ENCODE assay signal across 33 mouse cellular contexts in the genomic region with DNA sequence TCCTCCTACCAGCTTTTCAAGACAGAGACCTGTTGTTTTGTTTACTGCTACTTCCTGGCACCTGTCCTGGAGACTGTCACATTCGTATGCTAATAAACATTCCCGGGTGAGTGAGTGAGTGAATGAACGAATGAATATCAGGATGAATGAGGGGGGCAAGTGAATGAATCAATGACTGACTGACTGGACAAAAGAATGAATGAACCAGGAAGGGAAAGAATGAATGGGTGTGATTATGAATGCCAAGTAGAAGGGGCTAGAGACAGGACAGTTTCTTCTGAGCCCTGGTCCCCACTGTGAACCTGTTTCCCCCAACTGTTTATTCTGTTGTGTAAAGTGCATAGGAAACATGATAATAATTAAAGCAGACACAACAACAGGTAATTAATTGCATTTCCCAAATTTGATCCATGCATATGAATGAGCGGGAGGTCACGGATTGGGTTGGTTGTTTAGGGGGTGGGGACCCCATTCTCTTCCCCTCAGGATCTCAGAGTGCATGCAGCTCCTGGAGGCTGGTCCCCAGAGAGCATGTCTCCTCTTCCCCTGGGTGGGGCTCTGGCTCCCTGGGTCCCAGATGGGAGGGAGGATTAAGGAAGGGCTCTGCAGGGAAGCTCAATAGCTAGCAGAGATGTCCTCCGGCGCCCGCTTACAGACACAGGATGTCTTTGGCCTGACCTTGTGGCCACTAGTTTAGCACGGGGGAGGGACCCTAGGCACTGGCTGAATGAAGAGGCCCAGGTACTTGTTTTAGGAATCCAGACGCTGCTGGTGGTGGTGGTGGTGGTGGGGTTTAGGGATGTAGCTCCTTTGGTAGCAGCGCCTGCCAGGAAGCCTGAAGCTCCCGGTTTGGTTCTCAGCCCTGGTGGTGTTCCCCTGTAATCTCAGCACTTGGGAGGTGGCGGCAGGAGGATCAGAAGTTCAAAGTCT.
DNase-seq lines count a peak whose midpoint lies in the region; ATAC-seq and TF ChIP-seq lines count a peak whose summit lies in the region.
"Had no signal": no experiment of that assay in that cellular context is flagged by ENCODE, and none has a peak within 500 bp of the region (broad histone marks: within the 10 kb centered on the region; RNA-seq: fewer than 3 reads in every experiment).

No protein-coding gene starts in this region.

- no peak for TF ChIP-seq POLR2A in ES-Bruce4 (IDR thresholded peaks at IDR 0.05; ENCODE audit: insufficient read depth, low read length)

- no peak overlapping the region for H3K4me2 ChIP-seq in heart, embryonic 15.5 days
- H3K4me2 ChIP-seq: embryonic facial prominence, embryonic 15.5 days; intestine, embryonic 15.5 days; limb, embryonic 15.5 days; liver, embryonic 13.5 days; neural tube, embryonic 15.5 days had no signal

- TF ChIP-seq CTCF in ES-Bruce4 (IDR thresholded peaks at IDR 0.05; ENCODE audit: low read depth, low read length), result no peak

- no peaks in the 10 kb centered on the region for H3K36me3 ChIP-seq in heart, embryonic 10.5 days
- no peaks in the 10 kb centered on the region for H3K36me3 ChIP-seq in heart, embryonic 15.5 days
- H3K36me3 ChIP-seq in ES-Bruce4 (ENCODE audit: control insufficient read depth, insufficient read depth, low read length, poor library complexity, severe bottlenecking), result no peaks in the 10 kb centered on the region
- no peaks in the 10 kb centered on the region for H3K36me3 ChIP-seq in limb, embryonic 10.5 days
- H3K36me3 ChIP-seq: embryonic facial prominence, embryonic 10.5 days; embryonic facial prominence, embryonic 15.5 days; intestine, embryonic 15.5 days; limb, embryonic 15.5 days; liver, embryonic 13.5 days; neural tube, embryonic 15.5 days had no signal

- H3K27ac ChIP-seq in heart, embryonic 10.5 days, result peak overlapping the region; percentile 70
- H3K27ac ChIP-seq in heart, embryonic 15.5 days, result peak overlapping the region; percentile 42; the same call in 1 of the 2 replicates
- peak overlapping the region; percentile 96 for H3K27ac ChIP-seq in ES-Bruce4 (ENCODE audit: insufficient read depth, low read length)
- 0 out of 2 replicates have a peak overlapping the region, but pooled peaks have one; percentile 19 for H3K27ac ChIP-seq in limb, embryonic 10.5 days
- H3K27ac ChIP-seq: embryonic facial prominence, embryonic 10.5 days; embryonic facial prominence, embryonic 15.5 days; gastrocnemius, adult 2 months; intestine, embryonic 15.5 days; kidney, postnatal 0 days; limb, embryonic 15.5 days; liver, embryonic 13.5 days; macrophage; neural tube, embryonic 15.5 days; stomach, postnatal 0 days had no signal

- intact Hi-C loops in heart, postnatal 25 days (cut with DNase I), result no loop called here

- H3K27me3 ChIP-seq in heart, embryonic 10.5 days (ENCODE audit: insufficient read depth, poor library complexity, severe bottlenecking), result peaks cover 63% of the 10 kb centered on the region
- H3K27me3 ChIP-seq in heart, embryonic 15.5 days, result peaks cover 14% of the 10 kb centered on the region
- H3K27me3 ChIP-seq in ES-Bruce4 (ENCODE audit: control insufficient read depth, insufficient read depth, low read length, poor library complexity, severe bottlenecking), result no peaks in the 10 kb centered on the region
- H3K27me3 ChIP-seq in limb, embryonic 10.5 days (ENCODE audit: low read depth, poor library complexity, severe bottlenecking), result peaks cover 86% of the 10 kb centered on the region

- WGBS in heart, embryonic 10.5 days, result 27% methylated on average over 13 of the region's 13 CpGs
- 38% methylated on average over 13 of the region's 13 CpGs for WGBS in heart, embryonic 15.5 days
- WGBS in limb, embryonic 10.5 days, result 41% methylated on average over 13 of the region's 13 CpGs

- ATAC-seq in heart, embryonic 15.5 days (replicated peaks; ENCODE audit: insufficient number of reproducible peaks, insufficient read depth, low FRiP score, low read depth), result no peak
- ATAC-seq: forebrain, embryonic 14.5 days; hindbrain, embryonic 16.5 days; intestine, embryonic 15.5 days; lung, postnatal 0 days had no signal

- peaks cover 69% of the 10 kb centered on the region for H3K4me1 ChIP-seq in heart, embryonic 10.5 days
- H3K4me1 ChIP-seq in heart, embryonic 15.5 days (replicated peaks), result peaks cover 36% of the 10 kb centered on the region
- H3K4me1 ChIP-seq in ES-Bruce4 (ENCODE audit: control insufficient read depth, insufficient read depth, low read length), result peaks cover 4% of the 10 kb centered on the region
- peaks cover 56% of the 10 kb centered on the region for H3K4me1 ChIP-seq in limb, embryonic 10.5 days

- DNase-seq in heart, embryonic 10.5 days (ENCODE audit: low spot score), result no peak
- no peak for DNase-seq in heart, postnatal 25 days (ENCODE audit: low spot score)
- DNase-seq in heart, adult 11 months, result no peak
- DNase-seq in limb, embryonic 10.5 days (ENCODE audit: low spot score), result no peak
- no peak for DNase-seq in lung, postnatal 14 days
- DNase-seq: adrenal gland, postnatal 10 days; cerebellum, adult 8-10 months; cerebellum, postnatal 25 days; gastrocnemius, adult 2 months; gastrocnemius, postnatal 36 days; kidney, adult 2 months; kidney, postnatal 4 days; layer of hippocampus, postnatal 36 days; left cerebral cortex, postnatal 4 days; liver, embryonic 13.5 days; lung, adult 18-20 months; midbrain, embryonic 14.5 days; right cerebral cortex, postnatal 4 days; thymus, adult 18-20 months; thymus, postnatal 25 days had no signal

- H3K9me3 ChIP-seq in heart, embryonic 10.5 days, result no peaks in the 10 kb centered on the region
- no peaks in the 10 kb centered on the region for H3K9me3 ChIP-seq in heart, embryonic 15.5 days (replicated peaks)
- no peaks in the 10 kb centered on the region for H3K9me3 ChIP-seq in ES-Bruce4 (replicated peaks; ENCODE audit: control insufficient read depth, insufficient read depth, low read length, poor library complexity, severe bottlenecking)
- no peaks in the 10 kb centered on the region for H3K9me3 ChIP-seq in limb, embryonic 10.5 days (replicated peaks)
- H3K9me3 ChIP-seq: embryonic facial prominence, embryonic 10.5 days; embryonic facial prominence, embryonic 15.5 days; intestine, embryonic 15.5 days; limb, embryonic 15.5 days; liver, embryonic 13.5 days; neural tube, embryonic 15.5 days had no signal

- H3K4me3 ChIP-seq in heart, embryonic 10.5 days, result peak overlapping the region; percentile 25
- no peak overlapping the region for H3K4me3 ChIP-seq in heart, embryonic 15.5 days
- peak overlapping the region; percentile 42 for H3K4me3 ChIP-seq in ES-Bruce4 (ENCODE audit: low read depth, low read length)
- H3K4me3 ChIP-seq in limb, embryonic 10.5 days, result no peak overlapping the region
- H3K4me3 ChIP-seq: embryonic facial prominence, embryonic 10.5 days; embryonic facial prominence, embryonic 15.5 days; gastrocnemius, adult 2 months; intestine, embryonic 15.5 days; limb, embryonic 15.5 days; liver, embryonic 13.5 days; neural tube, embryonic 15.5 days had no signal

- TF ChIP-seq EP300 in ES-Bruce4 (IDR thresholded peaks at IDR 0.05; ENCODE audit: insufficient read depth, low read depth, low read length), result peak; percentile 99

- no peak overlapping the region for H3K9ac ChIP-seq in heart, embryonic 15.5 days
- peak overlapping the region; percentile 54 for H3K9ac ChIP-seq in ES-Bruce4 (ENCODE audit: low read depth, poor library complexity, severe bottlenecking)
- H3K9ac ChIP-seq: embryonic facial prominence, embryonic 15.5 days; intestine, embryonic 15.5 days; limb, embryonic 15.5 days; liver, embryonic 13.5 days; neural tube, embryonic 15.5 days had no signal

Comparison
In these comparisons a context has a peak if more than half of its experiments do, and no peak if none do; other contexts are left out.
1. H3K4me3 ChIP-seq: peak in heart, embryonic 10.5 days (single experiment) and ES-Bruce4 (single experiment); none in heart, embryonic 15.5 days (single experiment) and limb, embryonic 10.5 days (single experiment).
2. H3K27ac ChIP-seq: peak in every context shown above with its lines; median percentile 96 in ES-Bruce4; 70 in heart, embryonic 10.5 days; 42 in heart, embryonic 15.5 days; 19 in limb, embryonic 10.5 days.